Mouse (Mus musculus): Measurements from ENCODE around the gene Cebpb.
A peak's percentile ranks its signal among the peaks of the same experiment; 100 is the strongest.

Cebpb gene

DNA sequence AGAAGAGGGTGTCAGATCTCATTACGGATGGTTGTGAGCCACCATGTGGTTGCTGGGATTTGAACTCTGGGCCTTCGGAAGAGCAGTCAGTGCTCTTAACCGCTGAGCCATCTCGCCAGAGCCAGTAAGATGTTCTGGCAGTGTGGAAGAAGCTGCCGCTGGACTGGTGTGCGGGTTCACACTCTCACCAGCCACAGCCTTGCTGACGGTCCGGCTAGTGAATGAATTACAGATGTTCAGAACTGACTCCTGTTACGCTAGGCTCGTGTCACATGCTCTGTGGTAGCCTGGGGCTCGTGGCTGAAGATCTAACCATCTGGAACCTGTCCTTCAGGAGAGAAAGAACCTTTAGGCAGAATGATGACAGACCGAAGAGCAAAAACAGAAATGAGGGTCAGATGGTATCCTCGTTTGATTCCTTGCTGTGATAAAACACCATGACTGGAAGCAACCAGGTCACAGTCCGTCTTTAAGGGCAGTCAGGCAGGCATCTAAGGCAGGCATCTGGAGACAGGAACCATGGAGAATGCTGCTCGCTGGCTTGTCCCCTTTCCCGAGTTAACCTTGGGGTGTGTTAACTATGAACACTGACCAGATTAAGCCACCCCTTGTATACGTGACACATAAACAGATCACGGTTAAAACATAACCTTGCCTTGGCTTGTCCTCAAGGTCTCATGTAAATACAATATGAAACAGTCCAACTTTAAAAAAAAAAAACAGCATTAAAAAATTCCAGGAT lies 22.6 kb upstream of the Cebpb start:
- no peak for DNase-seq (ENCODE audit: extremely low spot score, low spot score)

DNA sequence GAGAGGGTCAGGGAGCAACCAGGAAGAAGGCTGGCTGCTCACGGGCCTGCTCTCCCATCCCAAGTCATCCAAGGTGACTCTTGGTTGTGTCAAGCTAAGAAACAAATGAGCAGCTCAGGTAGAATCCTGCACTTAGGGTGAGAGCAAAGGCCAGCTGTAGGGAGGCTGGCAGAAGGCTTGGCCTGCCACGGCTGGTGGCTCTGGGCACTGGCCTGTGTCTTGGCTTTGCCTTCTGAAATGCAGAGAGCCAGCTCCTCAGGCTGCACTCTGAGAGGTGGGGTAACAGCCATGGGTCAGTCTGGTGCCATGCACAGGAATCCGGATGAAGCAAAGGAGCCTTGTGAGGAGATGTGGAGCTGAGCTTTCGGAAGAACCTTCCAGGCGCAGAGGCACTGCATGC lies 20.3 kb upstream of the Cebpb start:
- DNase-seq (ENCODE audit: extremely low spot score, low spot score): no peak

DNA sequence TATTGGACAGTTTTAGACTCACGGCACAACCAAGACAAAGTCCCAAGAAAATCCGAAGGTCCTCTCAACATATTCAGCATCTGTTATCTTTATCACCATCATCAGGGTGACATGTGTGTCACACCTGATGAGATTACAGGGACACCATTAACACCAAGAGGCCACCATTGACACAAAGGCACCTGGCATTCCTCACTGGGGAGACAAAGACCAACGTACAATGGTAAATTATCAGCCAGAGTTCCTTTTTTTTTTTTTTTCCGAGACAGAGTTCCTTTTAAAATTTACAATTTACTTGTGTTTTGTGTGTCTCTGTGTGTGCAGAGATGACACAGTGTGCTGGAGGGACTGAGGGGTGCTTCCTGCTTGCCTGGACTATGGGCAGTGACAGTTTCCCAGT lies 19.3 kb upstream of the Cebpb start:
- no peak for DNase-seq (ENCODE audit: extremely low spot score, low spot score)

- DNase-seq (ENCODE audit: extremely low spot score, low spot score): no peak
These were observed 17.5 kb upstream of the Cebpb start for GRCm38 (mm10) chr2:167671101-167671633.

DNA sequence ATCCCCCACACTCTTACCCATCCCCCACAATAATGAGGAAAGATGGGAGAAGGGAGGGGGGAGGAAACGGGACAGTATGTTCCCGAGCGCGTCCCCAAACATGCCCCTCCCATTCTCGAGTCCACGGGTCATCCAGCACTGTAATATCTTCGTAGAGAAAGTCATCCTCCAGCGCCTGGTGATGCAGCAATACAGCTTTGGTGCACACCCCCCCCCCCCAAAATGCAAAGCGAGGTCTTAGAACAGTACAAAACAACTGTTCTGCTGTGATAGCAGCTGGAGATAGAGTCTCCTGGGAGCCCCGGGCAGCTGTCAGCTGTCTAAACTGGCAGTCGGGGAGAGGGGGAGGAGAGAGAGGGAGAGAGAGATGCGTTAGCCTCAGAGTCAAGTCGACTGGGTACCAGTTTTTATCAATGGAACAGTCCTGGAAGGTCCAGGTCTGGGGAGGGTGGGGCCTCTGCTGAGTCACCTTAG lies 16.5 kb upstream of the Cebpb start:
- DNase-seq (ENCODE audit: extremely low spot score, low spot score): no peak

GRCm38 (mm10) chr2:167675120-167675909 lies 13.4 kb upstream of the Cebpb start:
- DNase-seq (ENCODE audit: extremely low spot score, low spot score): no peak

DNA sequence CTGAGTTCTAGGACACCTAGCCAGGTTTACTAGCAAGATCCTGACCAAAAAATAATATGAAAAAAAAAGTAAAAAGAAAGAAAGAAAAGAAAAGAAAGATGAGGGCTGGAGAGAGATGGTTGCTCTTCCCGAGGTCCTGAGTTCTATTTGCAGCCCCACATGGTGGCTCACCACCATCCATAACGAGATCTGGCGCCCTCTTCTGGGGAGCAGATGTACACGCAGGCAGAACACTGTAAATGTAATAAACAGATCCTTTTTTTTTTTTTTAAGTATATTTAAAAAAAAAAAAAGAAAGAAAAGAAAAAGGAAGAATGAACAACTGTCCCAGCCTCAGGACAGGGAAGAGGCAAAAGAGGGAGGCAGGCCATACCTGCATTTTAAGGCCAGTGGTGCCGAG lies 10.1 kb upstream of the Cebpb start:
- no peak for DNase-seq (ENCODE audit: extremely low spot score, low spot score)

DNA sequence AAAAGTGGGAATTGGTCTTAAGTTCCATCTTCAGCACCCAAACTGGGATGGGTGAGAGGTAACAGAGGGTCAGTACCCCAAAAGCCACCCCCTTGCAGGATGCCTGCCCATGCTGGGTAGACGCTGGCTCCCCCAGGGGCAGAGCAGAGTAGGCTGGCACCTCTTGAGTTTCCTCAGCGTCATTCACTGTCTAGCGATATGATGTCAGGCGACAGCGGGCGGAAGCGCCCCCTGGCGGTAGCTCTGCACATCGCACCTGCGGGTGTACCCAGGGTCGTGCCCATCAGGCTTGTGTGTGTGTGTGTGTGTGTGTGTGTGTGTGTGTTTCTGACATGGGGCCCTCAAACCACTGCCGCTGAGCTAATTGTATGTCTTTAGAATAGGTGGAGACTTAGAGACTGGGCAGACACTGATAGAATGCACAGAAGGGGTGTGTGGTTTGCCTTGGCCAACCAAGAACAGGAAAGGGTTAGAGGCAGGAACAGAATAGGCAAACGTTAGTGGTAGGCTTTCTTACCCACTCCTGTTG lies 8.7 kb upstream of the Cebpb start:
- peak; percentile 84 for DNase-seq (ENCODE audit: extremely low spot score, low spot score)

DNA sequence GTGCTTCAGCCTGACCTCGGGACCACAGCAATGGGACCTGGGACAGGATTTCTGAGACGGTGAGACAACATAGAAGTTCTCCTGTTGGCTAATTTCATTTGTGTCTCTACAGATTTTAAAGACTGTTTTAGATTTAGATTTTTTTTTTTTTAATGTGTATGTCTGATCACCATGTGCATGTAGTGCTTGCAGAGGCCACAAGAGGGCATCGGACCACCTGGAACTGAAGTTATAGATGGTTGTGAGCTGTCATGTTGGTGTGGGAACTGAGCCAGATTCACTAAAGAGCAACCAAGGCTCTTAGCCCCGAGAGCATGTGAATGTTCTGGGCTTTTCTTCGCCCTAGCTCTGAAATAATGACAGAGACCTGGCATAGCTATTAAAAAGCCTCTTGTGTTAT lies 8.1 kb upstream of the Cebpb start:
- DNase-seq (ENCODE audit: extremely low spot score, low spot score): peak; percentile 52

DNA sequence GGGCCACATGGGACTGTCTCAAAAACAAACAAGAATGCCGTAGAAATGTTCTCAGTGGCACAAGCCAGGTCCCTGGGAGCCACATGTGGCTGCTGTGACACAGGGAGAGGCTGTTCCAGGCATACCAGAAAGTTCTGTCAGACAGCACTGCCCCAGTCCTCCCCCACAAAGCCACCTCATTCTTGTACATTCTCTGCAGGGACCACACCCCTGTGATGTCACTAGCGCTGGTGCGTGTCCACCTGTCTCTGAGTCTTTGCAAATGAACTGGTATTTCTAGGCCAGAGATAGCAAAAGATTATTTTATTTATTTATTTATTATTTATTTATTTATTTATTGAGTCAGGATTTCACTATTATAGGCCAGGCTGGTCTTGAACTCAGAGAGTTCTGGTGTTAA lies 5.0 kb upstream of the Cebpb start:
- DNase-seq (ENCODE audit: extremely low spot score, low spot score): no peak

GRCm38 (mm10) chr2:167685137-167685536 lies 3.6 kb upstream of the Cebpb start:
- DNase-seq (ENCODE audit: extremely low spot score, low spot score): peak; percentile 99

DNA sequence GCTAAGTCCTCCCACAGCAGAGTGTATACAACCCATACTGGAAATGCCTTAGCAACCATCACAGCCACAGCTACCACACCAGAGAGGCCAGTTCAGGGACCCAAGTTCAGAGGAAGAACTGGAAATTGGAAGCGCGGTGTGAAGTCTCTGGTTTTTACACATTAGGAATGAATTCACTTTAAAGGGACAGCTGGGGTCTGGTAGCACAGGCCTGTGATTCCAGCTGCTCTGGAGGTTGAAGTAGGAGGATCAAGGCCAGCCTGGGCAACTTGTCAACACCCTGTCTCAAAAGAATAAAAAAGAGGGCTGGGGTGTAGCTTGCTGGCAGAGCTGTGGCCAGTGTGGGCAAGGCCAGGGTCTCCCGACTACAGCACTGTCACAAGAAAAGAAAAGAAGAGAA lies 2.9 kb upstream of the Cebpb start:
- DNase-seq (ENCODE audit: extremely low spot score, low spot score): no peak

DNA sequence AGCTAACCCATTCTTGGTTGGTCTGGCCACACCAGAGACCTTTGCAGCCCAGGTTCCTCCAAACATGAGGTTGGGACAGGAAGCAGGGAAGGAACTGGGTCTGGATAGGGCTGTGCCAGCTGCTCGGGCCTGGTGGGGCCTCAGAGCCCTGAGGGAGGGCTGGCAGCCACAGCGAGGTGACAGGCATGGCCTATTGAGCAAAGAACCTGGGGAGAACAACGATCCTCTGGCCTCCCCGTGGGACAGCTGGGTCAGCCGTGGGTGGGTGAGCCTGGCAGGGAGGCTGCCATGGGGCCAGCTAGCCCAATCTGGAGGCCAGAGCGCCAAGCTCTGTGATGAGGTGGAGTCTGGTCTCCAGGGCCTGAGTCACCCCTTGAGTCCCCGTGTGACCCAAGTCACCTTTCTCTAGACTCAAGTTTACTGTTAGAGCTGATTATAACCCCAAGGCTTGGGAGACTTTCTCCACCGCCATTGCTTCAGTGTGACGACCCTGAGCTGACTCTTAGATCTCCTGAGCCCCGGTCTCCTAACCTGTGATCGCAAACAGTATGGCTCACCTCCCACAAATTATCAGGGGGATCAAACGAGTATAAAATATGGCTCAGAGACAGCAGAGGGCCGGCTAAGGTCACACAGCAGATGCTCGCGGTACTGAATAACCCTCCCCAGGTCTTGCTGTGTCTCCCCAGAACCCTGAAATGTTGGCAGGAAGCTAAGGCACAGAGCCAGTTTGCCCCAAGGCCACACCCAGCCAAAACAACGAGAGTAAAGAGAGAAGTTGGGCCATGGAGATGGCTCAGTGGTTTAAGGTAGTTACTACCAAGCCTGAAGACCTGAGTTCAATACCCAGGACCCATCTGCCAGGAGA lies 2.1 kb upstream of the Cebpb start:
- no peak for DNase-seq (ENCODE audit: extremely low spot score, low spot score)

DNA sequence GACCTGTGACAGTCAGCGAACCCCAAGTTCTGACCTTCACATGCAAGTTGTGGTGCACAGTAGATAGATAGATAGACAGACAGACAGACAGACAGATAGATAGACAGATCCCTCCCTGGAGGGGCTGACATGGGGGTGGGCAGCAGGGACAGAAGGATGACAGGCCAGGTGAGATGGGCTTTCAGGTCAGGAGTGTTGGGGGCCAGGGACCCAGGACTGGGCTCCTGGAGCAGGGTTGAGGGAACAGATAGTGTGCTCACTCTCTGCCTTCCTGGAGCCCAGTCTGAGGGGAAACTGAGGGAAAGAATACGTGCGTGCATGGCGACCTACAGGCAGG lies 1.5 kb upstream of the Cebpb start:
- DNase-seq (ENCODE audit: extremely low spot score, low spot score): no peak

- DNase-seq (ENCODE audit: extremely low spot score, low spot score): no peak
These were observed 1.0 kb upstream of the Cebpb start for GRCm38 (mm10) chr2:167687651-167688101.

DNA sequence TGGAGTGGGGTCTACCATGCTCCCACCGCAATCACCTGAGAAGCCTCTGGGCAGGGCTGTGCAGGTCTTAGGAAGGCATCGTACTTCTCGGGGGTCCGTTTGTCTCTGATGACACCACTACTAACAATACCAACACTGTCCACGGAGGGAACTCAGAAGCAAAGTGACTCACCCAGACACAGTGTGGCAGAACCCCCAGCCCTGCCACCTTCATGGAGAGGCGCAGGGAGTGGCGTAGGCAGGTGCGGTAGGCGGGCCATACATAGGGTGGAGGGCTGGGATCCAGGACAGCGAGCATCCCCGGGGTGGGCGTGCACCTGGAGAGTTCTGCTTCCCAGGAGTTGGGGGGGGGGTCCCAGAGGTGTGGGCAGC lies 603 bp upstream of the Cebpb start:
- DNase-seq (ENCODE audit: extremely low spot score, low spot score): no peak

DNA sequence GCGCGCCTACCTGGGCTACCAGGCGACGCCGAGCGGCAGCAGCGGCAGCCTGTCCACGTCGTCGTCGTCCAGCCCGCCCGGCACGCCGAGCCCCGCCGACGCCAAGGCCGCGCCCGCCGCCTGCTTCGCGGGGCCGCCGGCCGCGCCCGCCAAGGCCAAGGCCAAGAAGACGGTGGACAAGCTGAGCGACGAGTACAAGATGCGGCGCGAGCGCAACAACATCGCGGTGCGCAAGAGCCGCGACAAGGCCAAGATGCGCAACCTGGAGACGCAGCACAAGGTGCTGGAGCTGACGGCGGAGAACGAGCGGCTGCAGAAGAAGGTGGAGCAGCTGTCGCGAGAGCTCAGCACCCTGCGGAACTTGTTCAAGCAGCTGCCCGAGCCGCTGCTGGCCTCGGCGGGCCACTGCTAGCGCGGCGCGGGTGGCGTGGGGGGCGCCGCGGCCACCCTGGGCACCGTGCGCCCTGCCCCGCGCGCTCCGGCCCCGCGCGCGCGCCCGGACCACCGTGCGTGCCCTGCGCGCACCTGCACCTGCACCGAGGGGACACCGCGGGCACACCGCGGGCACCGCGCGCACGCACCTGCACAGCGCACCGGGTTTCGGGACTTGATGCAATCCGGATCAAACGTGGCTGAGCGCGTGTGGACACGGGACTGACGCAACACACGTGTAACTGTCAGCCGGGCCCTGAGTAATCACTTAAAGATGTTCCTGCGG lies 945 bp downstream of the Cebpb start, which contains the start of gene Tmem189:
Gene Tmem189 (minus strand): TSS at position 322 of the 718 bp plus-strand sequence.
- peak; percentile 68 for DNase-seq (ENCODE audit: extremely low spot score, low spot score)

GRCm38 (mm10) chr2:167690219-167690961 lies 1.7 kb downstream of the Cebpb start:
- no peak for DNase-seq (ENCODE audit: extremely low spot score, low spot score)

GRCm38 (mm10) chr2:167690962-167691311 lies 2.2 kb downstream of the Cebpb start:
- DNase-seq (ENCODE audit: extremely low spot score, low spot score): no peak

GRCm38 (mm10) chr2:167691410-167691809 lies 2.7 kb downstream of the Cebpb start:
- DNase-seq (ENCODE audit: extremely low spot score, low spot score): no peak
